Mouse (Mus musculus) liver, adult 2 months (tissue): ENCODE measurements around the gene Kcnj5. TPM values are rescaled to one million over a fixed set of nuclear protein-coding genes. Genes with fewer than 3 reads are reported as not detected.

Experiments
- DNase-seq: peaks from one replicate; pipeline ENCODE4 v3.0.0-alpha.2; 2011; ENCODE audit warnings: low read depth, low spot score; ENCODE audit errors: extremely low read depth
- H3K27ac ChIP-seq: fragments of 200-500 bp; replicated peaks from 2 replicates; pipeline ENCODE4 v1.5.1; 2012; ENCODE audit warnings: low read depth, mild to moderate bottlenecking, control low read depth, inconsistent platforms, low read length; ENCODE audit not compliant: insufficient read depth
- H3K27me3 ChIP-seq: fragments of 200-500 bp; 2 replicates; pipeline ENCODE4 v1.6.1; 2012; ENCODE audit warnings: mild to moderate bottlenecking, moderate library complexity, low read length, inconsistent platforms; ENCODE audit not compliant: control insufficient read depth, insufficient read depth
- H3K36me3 ChIP-seq: fragments of 200-500 bp; 2 replicates; pipeline ENCODE4 v1.6.1; 2012; ENCODE audit warnings: low read length, inconsistent platforms; ENCODE audit not compliant: control insufficient read depth, insufficient read depth
- H3K4me1 ChIP-seq: fragments of 200-500 bp; 2 replicates; pipeline ENCODE4 v1.6.1; 2011; ENCODE audit warnings: low read length; ENCODE audit not compliant: control insufficient read depth, insufficient read depth
- H3K4me3 ChIP-seq: fragments of 200-500 bp; 2 replicates; pipeline ENCODE4 v1.5.1; 2011; ENCODE audit warnings: low read depth, mild to moderate bottlenecking, control low read depth, low read length, moderate library complexity; ENCODE audit not compliant: insufficient read depth
- H3K79me2 ChIP-seq: fragments of 200-500 bp; 2 replicates; pipeline ENCODE4 v1.6.1; 2012; ENCODE audit warnings: inconsistent platforms, mild to moderate bottlenecking, low read length, moderate library complexity; ENCODE audit not compliant: control insufficient read depth, insufficient read depth
- H3K9ac ChIP-seq: fragments of 200-500 bp; 2 replicates; pipeline ENCODE4 v1.6.1; 2012; ENCODE audit warnings: low read depth, mild to moderate bottlenecking, control low read depth, inconsistent platforms, low read length
- CTCF ChIP-seq: fragments of 200-500 bp; IDR thresholded peaks from 2 replicates; pipeline ENCODE4 v1.5.1; 2011; ENCODE audit warnings: low read depth, low read length, control low read depth
- POLR2A ChIP-seq: fragments of 200-500 bp; IDR thresholded peaks from 2 replicates; pipeline ENCODE4 v1.6.1; 2011; ENCODE audit warnings: low read length, control low read depth; ENCODE audit not compliant: insufficient read depth; ENCODE audit errors: extremely low read depth
- WGBS: fragments of 180-500 bp; shearing (Covaris S2); methylation state at CpG from one replicate; pipeline ENCODE4 v1.1.7; 2018; 5-methylcytosine and 5-hydroxymethylcytosine counted together
- polyA plus RNA-seq: library from polyadenylated mRNA; depleted of rRNA; stranded (reverse); fragments of >200 nt; gene quantifications from 2 replicates; pipeline ENCODE4 v1.2.3, GENCODE M21; 2012
- total RNA-seq: library from RNA; depleted of rRNA; stranded (reverse); fragments of >200 nt; gene quantifications from 2 replicates; pipeline ENCODE4 v1.2.3, GENCODE M21; 2014

Gene Kcnj5
- total and polyA plus RNA-seq, 2 experiments, result under 0.01 to 0.06 TPM

DNA sequence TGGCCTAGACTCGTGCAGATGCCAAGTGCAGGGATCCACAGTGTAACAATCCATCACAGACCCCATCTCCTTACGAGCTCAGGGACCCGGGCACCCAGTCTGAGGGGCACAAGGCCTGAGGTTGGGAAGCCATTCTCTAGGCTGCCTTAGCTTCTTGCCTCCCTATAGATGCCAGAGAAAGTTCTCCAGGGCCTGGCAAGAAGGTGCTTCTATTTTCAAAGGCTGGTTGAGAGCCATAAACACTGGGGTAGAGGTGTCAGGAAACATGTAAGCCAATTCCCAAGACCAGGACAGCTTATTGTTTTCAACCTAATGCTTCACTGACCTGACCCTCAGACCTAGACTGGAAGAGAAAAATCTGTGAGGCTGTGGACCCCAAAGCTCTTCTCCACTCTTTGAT, 28.2 kb downstream of the Kcnj5 start:
- no peaks in the 10 kb centered on the region for H3K27me3 ChIP-seq
- 0 out of 2 replicates have a peak, but pooled peaks cover 5% of the 10 kb centered on the region for H3K4me1 ChIP-seq
- H3K27ac ChIP-seq, result no peak overlapping the region
- TF ChIP-seq CTCF (no peak), POLR2A (no peak)
- H3K9ac ChIP-seq, result no peak overlapping the region
- no peak for DNase-seq
- no peak overlapping the region for H3K4me3 ChIP-seq
- 93% methylated on average over 3 of the region's 3 CpGs for WGBS
- no peaks in the 10 kb centered on the region for H3K36me3 ChIP-seq
- H3K79me2 ChIP-seq, result no peaks in the 10 kb centered on the region

- H3K9ac ChIP-seq, result no peak overlapping the region
- H3K79me2 ChIP-seq, result no peaks in the 10 kb centered on the region
- H3K4me3 ChIP-seq, result no peak overlapping the region
- no peaks in the 10 kb centered on the region for H3K4me1 ChIP-seq
- H3K36me3 ChIP-seq, result no peaks in the 10 kb centered on the region
- no peaks in the 10 kb centered on the region for H3K27me3 ChIP-seq
- H3K27ac ChIP-seq, result no peak overlapping the region
- DNase-seq, result no peak
- TF ChIP-seq POLR2A (no peak), CTCF (no peak)
- WGBS, result 84% methylated on average over 3 of the region's 3 CpGs
Observed at GRCm38 (mm10) chr9:32314071-32314470, 30.1 kb downstream of the Kcnj5 start.

- Histone ChIP-seq H3K9ac (no peak overlapping the region), H3K4me3 (no peak overlapping the region), H3K79me2 (no peaks in the 10 kb centered on the region), H3K36me3 (no peaks in the 10 kb centered on the region), H3K4me1 (no peaks in the 10 kb centered on the region), H3K27ac (no peak overlapping the region), H3K27me3 (no peaks in the 10 kb centered on the region)
- no peak for DNase-seq
- 67% methylated on average over 4 of the region's 4 CpGs for WGBS
- TF ChIP-seq CTCF (no peak), POLR2A (no peak)
Observed at GRCm38 (mm10) chr9:32312208-32312607, 31.9 kb downstream of the Kcnj5 start.

DNA sequence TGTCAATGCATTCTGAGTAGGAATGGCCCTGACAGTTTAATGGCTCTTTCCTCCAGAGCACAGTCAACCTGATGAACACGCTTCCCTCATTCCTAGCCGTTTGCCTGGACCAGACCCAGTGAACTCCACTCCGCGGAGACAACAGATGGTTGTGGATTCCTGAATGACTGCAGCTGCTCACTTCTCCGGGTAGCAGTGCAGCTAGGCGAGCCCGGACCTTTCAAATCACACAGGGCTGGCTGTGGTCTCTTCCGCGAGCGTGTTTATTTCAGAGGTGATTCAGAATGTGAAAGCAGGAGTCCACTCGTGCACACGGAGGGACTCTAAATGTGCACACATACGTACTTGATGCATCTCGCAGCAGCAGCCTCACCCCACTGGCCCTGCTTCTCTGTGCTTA, 32.4 kb downstream of the Kcnj5 start:
- H3K36me3 ChIP-seq, result no peaks in the 10 kb centered on the region
- no peaks in the 10 kb centered on the region for H3K79me2 ChIP-seq
- no peak overlapping the region for H3K9ac ChIP-seq
- no peak overlapping the region for H3K4me3 ChIP-seq
- H3K4me1 ChIP-seq, result no peaks in the 10 kb centered on the region
- no peaks in the 10 kb centered on the region for H3K27me3 ChIP-seq
- DNase-seq, result no peak
- TF ChIP-seq POLR2A, result no peak
- TF ChIP-seq CTCF, result no peak
- H3K27ac ChIP-seq, result no peak overlapping the region
- 78% methylated on average over 14 of the region's 14 CpGs for WGBS

DNA sequence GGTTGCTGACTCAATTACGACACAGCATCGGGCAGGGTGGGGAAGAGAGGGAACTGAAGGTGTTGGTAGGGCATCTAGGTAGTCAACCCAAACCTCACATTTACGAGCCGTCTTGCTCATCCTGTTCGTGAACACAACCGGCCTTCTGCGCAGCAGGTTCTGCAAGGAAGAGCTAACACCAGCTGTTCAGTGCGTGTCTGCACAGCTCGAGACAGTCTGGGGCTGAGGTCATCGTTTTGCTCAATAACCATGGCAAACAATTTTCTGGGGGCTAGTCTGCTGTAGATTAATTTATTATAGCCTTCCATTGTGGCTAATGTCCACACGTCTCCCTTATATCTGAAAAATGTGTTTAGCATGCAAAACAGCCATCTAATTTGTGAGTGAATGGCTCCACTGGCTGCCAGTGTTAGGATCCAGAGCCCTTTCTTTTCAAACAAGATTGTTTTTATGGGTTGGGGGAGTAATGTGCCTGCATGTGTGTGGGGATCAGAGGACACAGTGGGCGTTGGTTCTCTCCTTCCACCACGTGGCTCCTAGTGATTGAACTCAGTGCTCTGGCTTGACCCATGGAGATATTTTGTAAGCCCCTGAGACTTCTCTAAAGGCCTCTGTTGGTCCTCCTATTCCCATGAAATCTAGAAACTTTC, 41.5 kb downstream of the Kcnj5 start:
- Histone ChIP-seq H3K27me3 (no peaks in the 10 kb centered on the region), H3K27ac (no peak overlapping the region), H3K4me1 (no peaks in the 10 kb centered on the region; the same call in 1 of the 2 replicates), H3K79me2 (no peaks in the 10 kb centered on the region), H3K36me3 (no peaks in the 10 kb centered on the region), H3K9ac (no peak overlapping the region), H3K4me3 (no peak overlapping the region)
- 89% methylated on average over 13 of the region's 13 CpGs for WGBS
- no peak for DNase-seq
- TF ChIP-seq POLR2A, result no peak
- no peak for TF ChIP-seq CTCF

DNA sequence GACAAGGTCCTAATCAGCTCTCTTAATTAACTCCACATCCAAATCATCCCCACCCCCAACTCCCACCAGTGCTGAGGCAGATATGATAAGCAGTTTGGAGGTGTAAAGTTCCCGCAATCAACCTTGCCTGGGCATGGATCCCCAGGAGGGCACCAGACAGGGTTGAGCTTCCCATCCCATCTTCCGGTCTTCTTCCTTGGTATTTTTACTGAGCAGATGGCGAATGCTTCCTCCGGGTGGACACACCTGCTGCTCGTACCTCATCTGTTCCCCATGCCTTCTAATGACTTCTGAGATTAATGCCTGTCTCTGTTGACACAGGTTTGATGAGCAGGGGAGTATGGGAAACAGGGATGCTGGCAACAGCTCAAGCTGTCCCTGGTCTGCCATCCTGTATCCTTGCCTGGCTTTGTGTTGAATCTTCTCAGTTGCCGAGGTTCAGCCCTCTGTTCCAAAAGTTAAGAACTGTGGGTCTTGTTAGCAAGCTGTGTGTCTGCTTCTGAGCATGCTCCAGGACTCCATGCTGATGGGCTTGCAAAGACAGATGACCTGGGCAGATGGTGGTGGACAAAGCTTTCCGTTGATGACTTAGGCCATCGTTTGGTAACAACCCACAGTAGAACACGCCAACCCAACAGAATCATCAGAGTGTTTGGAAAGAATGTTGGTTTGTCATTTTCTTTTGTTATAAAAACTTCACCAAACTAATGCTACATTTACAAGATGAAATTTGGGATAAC, 48.9 kb downstream of the Kcnj5 start:
- 90% methylated on average over 9 of the region's 9 CpGs for WGBS
- Histone ChIP-seq H3K36me3 (no peaks in the 10 kb centered on the region), H3K79me2 (no peaks in the 10 kb centered on the region), H3K27me3 (no peaks in the 10 kb centered on the region), H3K4me3 (no peak overlapping the region), H3K9ac (no peak overlapping the region), H3K27ac (no peak overlapping the region), H3K4me1 (peaks cover 2% of the 10 kb centered on the region; the same call in 1 of the 2 replicates)
- no peak for TF ChIP-seq CTCF
- no peak for TF ChIP-seq POLR2A
- no peak for DNase-seq
